Mouse (Mus musculus) retina, adult 2 months (tissue): ENCODE measurements around the gene C1ra.
"Not testable (repeated sequence)": the region's sequence is repeated elsewhere in the genome, so short reads cannot be mapped to it uniquely, and the experiment has no call there.

Experiments
- DNase-seq: peaks from one replicate; pipeline ENCODE4 v3.0.0-alpha.2; 2012; ENCODE audit warnings: low read depth, low spot score

Gene C1ra

DNA sequence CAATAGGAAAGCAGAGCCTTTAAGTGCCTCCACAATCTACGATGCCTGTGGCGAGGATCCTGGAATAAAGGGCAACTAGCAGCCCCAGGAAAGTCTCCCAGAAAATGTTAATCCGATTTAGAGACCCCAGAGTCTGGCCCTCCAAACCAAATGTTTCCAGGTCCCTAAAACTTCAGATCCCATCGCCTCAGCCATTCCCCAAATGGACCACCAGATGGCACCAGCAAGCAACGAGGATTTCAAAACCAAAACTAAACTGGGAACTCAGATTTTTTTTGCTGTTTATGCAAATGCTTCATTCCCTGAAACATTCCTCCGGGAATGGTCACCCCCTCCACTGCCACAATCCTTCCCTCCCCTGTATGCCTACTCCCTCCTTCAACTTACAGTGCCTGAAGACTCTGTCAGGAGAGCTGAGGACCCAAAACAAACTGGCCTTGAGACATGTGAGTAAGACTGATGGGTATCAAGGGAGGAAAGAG is at the start of gene C1ra:
Gene C1ra, plus strand, starts transcription at position 51 of the 482 bp plus-strand sequence.
- no peak for DNase-seq

DNA sequence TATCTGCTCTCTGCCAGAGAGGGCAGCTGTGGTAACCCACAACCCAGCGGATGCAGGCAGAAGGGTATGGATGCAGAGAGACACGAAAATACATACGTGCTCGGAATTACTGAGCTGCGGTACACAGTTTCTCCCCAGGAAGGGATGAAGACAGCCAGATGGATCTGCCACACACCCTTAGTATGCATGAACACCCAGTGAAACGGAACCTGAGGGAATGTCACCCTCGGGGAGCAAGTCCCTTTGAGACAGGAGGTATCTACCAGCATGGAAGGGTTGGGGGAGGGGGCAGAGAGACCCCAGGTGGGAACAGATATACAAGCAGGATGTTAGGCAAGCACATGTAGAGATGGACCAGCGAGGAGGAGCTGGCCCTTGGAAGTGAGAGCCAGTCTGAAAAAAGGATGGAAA is 48.3 kb upstream of the C1ra start:
- DNase-seq = no peak

DNA sequence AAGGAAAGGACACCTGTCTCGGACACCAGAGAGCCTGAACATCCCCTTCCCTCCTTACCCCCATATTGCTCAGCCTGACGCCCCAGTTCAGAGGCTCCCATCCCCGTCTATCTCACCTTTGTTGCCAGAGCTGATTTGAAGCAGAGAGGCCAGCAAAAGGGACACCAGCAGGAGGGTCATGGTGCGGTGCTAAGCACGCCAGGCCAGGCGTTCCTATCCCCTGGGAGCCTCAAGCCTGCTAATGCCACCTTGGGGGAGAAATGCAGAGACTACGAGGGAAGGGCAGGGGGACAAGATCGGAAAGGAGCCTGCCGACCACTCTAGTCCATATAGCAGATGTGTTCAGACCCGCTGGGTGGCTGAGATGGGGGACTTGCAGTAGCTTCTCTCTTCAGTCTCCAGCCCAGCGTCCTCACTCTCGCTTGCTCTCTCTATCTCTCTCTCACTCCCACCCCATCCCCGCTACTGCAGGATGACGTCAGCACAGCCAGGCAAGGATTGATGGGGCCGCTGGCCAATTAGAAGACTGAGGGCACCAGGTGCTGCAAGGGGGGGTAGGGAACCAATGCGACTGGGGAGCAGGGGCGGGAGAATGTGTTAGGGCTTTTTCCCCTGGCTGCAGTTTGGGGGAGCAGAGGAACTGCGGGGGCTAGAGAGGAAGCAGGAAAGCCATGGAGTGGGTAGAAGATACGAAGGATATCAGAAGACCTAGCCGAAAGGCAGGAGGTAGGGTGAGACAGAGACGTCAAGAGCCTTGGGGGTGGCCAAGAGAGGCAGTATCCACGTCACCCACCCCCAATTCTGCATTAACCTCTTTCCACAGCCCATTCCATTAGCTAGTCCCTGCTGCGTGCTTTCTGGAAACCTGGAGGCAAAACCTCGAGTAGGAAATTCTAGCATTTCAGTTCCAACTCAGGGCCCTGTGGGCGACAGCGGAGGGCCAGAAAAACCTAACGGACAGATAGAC is 47.6 kb upstream of the C1ra start, which contains the start of gene Clstn3:
Gene Clstn3, minus strand, starts transcription at position 490 of the 967 bp plus-strand sequence.
- DNase-seq = peak; percentile 93

DNA sequence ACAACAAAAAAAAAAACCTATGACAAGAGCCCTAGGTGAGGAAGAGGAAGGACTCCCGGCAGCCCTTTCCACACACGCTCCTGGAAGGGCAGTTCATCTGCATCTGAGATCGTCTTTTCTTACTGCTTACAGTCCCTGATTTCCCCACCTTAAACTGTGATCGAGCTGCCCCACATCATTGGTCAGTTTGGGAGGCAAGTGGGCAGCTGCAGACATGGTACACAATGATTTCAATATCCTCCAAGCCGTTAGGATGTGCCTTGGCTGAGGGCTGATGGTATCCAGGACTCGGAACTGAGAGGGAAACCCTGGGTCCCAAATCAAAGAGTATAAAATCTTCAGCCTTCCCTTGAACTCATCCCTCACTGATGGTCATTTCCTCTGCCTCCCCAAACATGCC is 46.9 kb upstream of the C1ra start:
- DNase-seq = no peak

DNA sequence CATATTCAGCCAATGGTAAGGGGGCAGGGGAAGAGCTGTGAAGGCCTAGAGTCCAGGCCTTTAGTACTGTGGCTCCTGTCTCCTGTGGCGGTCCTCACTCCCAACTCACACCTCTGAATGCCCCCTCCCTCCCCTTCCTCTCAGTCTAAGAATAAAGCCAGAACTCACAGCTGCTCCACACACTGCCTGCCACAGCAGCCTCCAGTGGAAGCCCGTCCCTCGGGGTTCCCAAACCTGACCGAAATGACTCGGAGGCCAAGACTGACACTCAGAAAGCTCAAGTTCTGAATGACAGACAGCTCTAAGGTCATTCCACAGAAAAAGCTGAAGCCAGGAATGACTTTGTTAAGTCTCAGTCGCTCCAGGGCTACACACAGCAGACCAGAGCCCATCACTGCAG is 46.5 kb upstream of the C1ra start:
- no peak for DNase-seq

DNA sequence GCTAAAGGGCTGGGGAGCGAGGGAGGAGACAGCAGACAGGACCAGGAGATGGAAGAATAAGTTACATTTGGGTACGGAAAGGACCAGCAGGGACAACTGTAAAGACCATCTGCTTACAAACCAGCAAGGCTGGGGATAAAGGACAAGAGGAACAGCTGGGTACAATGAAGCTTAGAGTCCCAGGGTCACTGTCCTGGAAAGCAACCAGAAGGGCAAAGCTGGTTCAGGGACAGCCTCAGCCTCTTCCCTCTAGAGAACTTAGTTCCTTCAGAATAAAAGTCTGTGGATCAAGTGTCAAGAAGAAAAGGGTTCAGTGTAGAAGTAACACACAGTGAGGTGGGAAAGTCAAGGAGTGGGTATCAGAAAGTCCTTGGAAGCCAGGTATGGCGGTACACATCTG is 41.1 kb upstream of the C1ra start:
- DNase-seq = no peak

DNA sequence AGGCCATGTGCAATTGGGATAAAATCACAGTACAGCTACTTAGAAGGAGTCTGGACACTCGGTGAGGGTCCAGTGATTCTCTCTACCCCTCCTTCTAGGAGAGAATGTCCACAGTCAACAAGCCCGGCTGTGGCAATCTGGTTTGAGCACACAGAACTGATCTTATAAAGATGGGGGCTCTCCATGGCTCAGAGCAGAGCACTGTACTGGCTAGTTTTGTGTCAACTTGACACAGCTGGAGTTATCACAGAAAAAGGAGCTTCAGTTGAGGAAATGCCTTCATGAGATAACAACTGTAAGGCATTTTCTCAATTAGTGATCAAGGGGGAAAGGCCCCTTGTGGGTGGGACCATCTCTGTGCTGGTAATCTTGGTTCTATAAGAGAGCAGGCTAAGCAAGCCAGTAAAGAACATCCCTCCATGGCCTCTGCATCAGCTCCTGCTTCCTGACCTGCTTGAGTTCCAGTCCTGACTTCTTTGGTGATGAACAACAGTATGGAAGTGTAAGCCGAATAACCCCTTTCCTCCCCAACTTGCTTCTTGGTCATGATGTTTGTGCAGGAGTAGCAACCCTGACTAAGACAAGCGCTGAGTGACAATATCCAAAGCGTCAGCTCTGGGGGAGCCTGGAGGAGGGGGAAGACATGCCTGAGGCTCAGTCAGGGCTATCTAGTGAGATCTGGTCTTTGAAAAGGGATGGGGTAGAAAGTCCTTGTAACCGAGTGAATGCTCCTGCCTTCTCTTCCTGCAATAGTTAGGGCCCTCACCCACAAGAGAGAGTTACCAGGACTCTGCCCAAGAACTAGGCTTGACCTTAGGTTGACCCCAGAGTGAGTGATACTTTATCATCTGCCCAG is 40.2 kb upstream of the C1ra start:
- not testable (repeated sequence) for DNase-seq

DNA sequence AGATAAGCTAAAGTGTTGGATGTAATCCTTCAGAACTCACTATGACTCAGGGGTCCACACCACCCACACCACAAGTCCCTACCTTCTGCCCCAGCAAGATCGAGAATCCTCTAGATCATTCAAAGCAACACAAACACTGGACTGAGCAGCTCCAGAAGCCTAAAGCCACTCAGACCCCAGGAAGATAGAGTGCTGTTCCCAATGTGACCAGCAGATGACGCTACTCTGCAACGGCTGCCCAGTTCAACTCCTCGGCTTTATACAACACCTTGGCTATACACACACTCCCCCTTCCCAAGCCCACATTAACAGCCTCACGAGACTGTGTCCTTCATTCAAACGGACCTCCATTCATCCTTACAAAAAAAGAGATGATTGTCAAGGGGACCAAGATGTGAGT is 39.4 kb upstream of the C1ra start:
- no peak for DNase-seq

DNA sequence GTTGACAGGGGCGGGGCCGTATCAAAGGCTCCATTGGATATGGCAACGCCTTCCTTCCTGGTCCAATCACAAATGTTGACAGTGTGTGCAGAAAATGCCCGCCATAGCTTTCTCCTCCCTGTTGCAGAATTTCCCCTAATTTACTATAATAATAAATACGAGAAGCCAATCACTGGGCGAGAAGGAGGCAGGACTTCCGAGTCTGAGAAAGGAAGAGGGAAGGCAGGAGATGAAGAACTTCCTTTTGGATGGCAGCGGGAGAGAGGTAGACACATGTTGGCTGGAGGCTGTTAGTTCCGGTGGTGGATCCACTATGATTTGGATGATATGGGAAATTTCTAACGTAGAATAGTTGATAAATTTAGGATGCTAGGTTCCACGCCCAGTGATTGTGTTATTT is 37.6 kb upstream of the C1ra start:
- DNase-seq = no peak

DNA sequence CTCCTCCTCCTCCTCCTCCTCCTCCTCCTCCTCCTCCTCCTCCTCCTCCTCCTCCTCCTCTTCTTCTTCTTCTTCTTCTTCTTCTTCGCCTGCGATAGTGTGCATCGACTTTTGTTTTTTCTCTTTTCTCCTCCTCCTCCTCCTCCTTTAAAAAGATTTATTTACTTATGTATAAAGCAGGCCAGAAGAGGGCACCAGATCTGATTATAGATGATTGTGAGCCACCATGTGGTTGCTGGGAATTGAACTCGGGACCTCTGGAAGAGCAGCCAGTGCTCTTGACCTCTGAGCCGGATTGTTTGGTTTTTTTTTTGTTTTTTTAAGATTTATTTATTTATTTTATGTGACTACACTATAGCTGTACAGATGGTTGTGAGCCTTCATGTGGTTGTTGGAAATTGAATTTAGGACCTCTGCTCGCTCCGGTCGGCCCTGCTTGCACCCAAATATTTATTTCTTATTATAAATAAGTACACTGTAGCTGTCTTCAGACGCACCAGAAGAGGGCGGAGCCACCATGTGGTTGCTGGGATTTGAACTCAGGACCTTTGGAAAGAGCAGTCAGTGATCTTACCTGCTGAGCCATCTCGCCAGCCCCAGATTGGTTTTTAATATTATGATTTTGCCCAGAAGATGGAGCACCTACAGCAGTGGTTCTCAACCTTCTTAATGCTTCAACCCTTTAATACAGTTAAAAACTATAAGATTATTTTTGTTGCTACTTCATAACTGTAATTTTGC is 36.7 kb upstream of the C1ra start:
- DNase-seq = not testable (repeated sequence)

DNA sequence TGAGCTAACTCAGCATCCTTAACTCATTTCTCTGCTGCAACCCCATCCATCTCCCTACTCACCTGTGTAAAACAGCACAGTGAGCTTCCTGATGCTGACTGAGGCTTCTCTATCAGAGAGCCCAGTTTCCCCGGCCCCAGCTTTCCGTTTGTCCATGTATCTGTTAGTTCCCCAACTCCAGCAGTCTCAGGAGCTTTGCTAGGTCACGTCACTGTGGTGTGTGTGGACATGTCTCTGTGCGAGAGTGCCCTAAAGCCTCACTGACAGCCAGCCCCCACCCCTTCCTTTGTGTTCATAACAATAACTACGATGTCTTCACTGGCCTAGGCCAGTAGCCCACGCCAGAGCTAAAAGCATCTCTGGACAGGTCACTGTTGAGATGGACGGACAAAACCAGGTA is 36.0 kb upstream of the C1ra start:
- no peak for DNase-seq

DNA sequence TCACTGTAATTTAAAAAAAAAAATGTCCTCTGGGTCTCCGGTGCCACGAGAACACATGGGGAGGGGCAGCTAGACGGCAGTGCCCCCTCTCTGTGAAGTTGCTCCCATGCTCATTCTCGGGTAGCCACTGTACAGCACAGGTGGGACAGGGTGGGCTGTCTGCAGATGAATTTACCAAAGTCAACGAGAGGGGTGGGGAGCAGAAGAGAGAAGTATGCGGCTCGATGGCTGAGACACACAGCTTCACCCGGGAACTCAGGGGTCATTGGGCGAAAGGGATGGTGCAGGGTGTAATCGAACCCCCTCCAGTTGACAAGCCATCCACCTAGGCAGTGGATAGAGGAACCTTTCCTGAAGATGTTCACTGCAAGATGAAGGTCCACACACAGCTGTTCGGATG is 35.4 kb upstream of the C1ra start:
- DNase-seq = no peak

DNA sequence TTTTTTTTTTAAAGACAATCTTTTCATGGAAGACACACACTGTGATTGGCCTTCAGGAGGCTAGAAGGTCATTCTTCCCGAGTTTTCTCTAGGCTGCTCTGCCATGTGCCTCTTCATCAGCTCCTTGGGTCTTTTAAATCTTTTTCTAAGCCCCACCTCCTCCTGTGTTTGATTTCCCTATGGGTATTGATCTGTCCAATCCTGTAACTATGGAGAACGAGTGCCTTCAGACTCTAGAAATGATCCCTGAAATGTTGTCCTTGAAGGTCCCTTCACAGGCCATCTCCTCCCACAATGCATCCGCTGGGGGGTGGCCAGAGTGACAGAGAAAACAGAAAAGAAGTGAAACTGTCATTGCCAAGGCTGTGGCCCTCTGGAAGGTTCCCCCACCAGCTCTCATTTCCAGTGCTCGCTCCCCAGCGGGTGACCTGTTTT is 35.0 kb upstream of the C1ra start:
- no peak for DNase-seq

DNA sequence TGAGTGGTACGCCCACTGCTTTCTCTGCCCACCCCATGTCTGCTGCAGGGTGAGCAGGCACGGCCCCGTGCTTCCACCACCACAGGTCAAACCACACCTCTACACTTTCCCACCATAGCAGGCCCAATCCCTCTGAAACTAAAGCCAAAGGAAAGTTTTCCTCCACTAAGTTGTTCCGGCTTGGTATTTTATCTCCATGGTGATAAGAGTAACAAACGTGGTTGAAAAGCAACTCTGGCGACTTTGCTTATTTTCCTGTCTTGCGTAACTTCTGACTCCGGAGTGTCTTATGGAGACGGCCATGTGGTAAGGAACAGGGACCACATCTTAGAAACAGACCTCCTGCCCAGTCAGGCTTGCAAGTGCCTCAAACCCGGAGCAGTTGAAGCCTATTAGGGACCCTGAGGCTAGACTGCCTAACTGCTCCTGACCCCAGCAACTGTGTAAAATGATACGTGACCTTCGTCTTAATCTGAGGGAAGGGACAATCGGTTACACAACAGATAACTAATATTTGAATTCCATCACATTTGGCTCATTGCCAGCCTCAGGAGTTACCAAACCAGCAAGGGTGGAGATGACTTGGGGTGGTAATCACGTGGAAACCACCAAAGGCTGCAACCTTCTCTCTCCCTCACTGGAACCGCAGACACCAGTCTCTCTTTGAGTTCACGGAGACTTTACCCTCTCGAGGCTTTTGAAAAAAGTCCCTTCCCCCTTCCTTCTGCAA is 34.1 kb upstream of the C1ra start:
- DNase-seq = no peak

DNA sequence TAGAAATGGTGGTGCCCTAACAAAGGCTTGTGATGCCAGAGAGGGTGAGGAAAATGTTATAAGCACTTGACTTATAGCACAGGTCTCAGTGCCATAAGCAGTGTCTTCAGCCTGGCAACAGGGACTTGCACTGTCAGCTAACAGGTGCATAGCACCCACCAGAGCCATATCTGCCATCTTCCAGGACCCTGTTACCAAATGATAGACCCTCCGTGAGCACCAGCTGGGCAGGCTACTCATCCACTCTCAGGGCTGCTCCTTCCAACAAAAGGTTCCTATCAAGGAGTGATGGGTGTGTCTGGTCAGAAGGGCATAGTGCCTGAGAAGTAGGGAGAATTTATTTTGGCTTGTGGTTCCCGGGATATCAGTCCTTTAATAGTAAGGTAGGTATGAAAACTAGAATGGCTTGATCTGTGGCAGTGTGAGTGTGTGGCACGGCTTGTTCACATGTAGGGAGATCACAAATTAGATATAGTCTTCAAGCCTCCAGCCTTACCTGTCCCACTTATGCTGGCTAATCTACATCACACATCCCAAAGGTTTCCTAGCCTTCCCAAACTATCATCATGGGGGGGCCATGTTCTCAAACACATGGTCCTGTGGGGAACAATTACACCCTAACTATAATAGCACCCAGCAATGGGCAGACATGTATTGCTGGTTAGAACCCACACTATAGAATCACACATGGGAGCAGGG is 33.2 kb upstream of the C1ra start:
- DNase-seq = no peak

DNA sequence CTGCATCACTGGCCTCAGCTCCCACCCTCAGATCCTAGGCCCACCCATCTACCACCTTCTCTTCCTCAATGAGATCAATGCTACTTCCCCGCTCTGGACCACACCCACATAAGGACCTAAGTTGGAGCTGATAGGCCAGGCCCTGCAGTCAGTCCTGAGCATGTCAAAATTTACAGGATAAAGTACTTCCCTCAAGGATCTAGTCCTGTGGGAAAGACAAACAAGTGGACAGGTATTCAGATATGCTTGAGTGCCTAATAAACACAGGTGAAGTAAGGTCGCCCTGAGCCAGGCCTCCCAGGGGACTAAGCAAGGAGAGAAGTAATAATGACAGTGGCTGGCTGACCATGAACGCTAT is 32.7 kb upstream of the C1ra start:
- no peak for DNase-seq

DNA sequence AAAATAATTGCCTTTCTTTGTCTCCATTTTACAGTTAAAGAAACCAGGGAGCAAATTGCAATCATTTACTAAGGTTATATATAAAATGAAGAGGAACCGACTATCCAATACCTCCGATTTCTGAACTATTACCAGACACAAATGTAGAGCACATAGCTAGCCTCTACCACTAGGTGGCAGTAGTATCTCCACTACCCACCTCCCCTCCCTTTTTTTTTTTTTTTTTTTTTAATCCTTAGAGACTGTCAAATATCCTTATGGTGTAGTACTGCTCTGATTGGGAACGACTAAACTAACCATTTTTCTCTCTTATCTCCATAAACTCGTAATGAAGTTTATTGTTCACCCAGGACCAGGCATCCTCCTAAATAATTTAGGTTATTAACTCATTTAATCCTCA is 31.9 kb upstream of the C1ra start:
- DNase-seq = no peak

DNA sequence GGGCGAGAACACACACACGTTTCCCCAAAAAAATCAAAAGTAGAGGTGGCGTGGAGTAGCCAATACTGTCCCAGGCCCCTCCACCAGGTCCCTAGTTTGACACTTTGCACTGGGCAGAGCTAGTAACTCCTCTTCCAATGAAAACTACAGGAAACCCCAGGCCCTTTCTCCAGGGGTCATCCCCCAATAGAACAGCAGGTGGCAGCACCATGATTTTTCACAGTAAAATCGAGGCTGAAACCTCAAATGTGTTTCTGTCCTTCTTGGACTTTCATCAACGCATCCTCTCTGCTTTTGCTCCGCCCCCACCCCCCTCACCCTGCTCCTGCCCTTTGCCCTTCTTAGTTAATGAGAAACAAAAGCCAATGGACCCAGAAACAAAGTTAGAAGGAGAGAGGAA is 30.6 kb upstream of the C1ra start:
- no peak for DNase-seq

DNA sequence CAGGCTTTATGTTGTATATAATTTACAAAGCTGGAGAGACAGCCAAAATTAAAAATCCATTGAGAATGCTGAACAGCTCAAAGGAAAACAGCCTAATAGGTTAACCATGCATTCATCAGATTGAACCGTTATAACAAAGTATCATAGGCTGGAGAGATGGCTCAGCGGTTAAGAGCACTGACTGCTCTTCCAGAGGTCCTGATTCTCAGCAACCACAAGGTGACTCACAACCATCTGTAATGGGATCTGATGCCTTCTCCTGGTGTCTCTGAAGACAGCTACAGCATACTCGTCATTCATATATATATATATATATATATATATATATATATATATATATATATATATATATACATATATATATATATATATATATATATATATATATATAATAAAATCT is 28.4 kb upstream of the C1ra start:
- DNase-seq = not testable (repeated sequence)

DNA sequence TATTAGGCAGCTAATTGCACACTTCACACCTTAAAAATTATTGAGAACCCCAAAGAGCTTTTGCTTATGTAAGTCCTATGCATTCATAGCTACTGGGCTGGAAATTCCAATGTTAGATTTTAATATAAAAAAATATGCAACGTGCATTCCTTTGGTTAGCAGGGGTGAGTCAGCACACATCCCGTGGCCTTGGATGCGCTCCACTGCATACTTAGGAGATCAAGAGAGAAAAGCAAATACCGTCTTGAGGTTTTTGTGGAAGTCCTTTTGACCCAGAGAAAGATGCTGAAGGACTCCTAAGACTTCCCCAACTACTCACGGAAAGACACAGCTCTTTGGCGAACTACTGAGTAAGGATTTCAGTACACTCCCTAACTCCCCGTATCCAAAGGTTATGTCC is 27.4 kb upstream of the C1ra start:
- DNase-seq = no peak
